Mouse (Mus musculus) layer of hippocampus, postnatal 25 days (tissue): ENCODE measurements around the gene Ldhd. TPM values are rescaled to one million over a fixed set of nuclear protein-coding genes. Genes with fewer than 3 reads are reported as not detected.

ENCODE experiments used
- DNase-seq, 2 experiments: peaks; one replicate each; pipeline ENCODE4 v3.0.0; 2022; ENCODE audit warnings: mixed read lengths in 2 of 2, low spot score in 1 of 2; ENCODE audit errors: extremely low spot score in 1 of 2
- total RNA-seq, 2 experiments: library from RNA; stranded (reverse); gene quantifications; 2 replicates each; pipeline ENCODE4 v1.2.3; 2021

Gene Ldhd
- total RNA-seq, 2 experiments from 2014 or later = 6.6 to 7.2 TPM

- no peak for DNase-seq
Observed at GRCm38 (mm10) chr8:111628894-111629501, 1.2 kb downstream of the Ldhd start.

- no peak for DNase-seq
Observed at GRCm38 (mm10) chr8:111628401-111628800, 1.8 kb downstream of the Ldhd start.

- DNase-seq = no peak
Observed at GRCm38 (mm10) chr8:111627923-111628322, 2.3 kb downstream of the Ldhd start.

GRCm38 (mm10) chr8:111626933-111627332, 3.2 kb downstream of the Ldhd start:
- DNase-seq = no peak

- DNase-seq = no peak
Observed at GRCm38 (mm10) chr8:111626528-111626820, 3.7 kb downstream of the Ldhd start.

- DNase-seq = peak; percentile 54 to 80
Observed at GRCm38 (mm10) chr8:111625694-111626527, 4.3 kb downstream of the Ldhd start.

GRCm38 (mm10) chr8:111624853-111625221, 5.3 kb downstream of the Ldhd start:
- no peak for DNase-seq

GRCm38 (mm10) chr8:111624081-111624852, 5.9 kb downstream of the Ldhd start:
- DNase-seq = peak in 1 of 2 experiments; percentile 28

GRCm38 (mm10) chr8:111622553-111622952, 7.6 kb downstream of the Ldhd start:
- DNase-seq = no peak

- DNase-seq = no peak
Observed at GRCm38 (mm10) chr8:111622104-111622503, 8.1 kb downstream of the Ldhd start.

GRCm38 (mm10) chr8:111619936-111620335, 10.2 kb downstream of the Ldhd start:
- DNase-seq = no peak

- no peak for DNase-seq
Observed at GRCm38 (mm10) chr8:111618273-111618672, 11.9 kb downstream of the Ldhd start.

- DNase-seq = no peak
Observed at GRCm38 (mm10) chr8:111617812-111618211, 12.4 kb downstream of the Ldhd start.

GRCm38 (mm10) chr8:111614786-111615701, 15.1 kb downstream of the Ldhd start:
- DNase-seq = no peak

- no peak for DNase-seq
Observed at GRCm38 (mm10) chr8:111613181-111613580, 17.0 kb downstream of the Ldhd start.

- no peak for DNase-seq
Observed at GRCm38 (mm10) chr8:111607414-111607813, 22.8 kb downstream of the Ldhd start.

- DNase-seq = no peak
Observed at GRCm38 (mm10) chr8:111606961-111607360, 23.2 kb downstream of the Ldhd start.

GRCm38 (mm10) chr8:111604986-111605385, 25.2 kb downstream of the Ldhd start:
- DNase-seq = no peak

GRCm38 (mm10) chr8:111602050-111602449, 28.1 kb downstream of the Ldhd start:
- DNase-seq = no peak

GRCm38 (mm10) chr8:111599707-111600444, 30.3 kb downstream of the Ldhd start:
- DNase-seq = no peak
